Mouse (Mus musculus) testis, adult 2 months (tissue): Measurements from ENCODE around the gene Rabgef1.

Source experiments
- CTCF ChIP-seq: fragments of 200-500 bp; IDR thresholded peaks from 2 replicates; pipeline ENCODE4 v1.5.1; 2012; ENCODE audit warnings: low read depth, mild to moderate bottlenecking, inconsistent platforms, low read length, moderate library complexity; ENCODE audit not compliant: control insufficient read depth, insufficient read depth, insufficient replicate concordance
- POLR2A ChIP-seq: fragments of 200-500 bp; IDR thresholded peaks from 2 replicates; pipeline ENCODE4 v1.6.1; 2012; ENCODE audit warnings: low read depth, mild to moderate bottlenecking, inconsistent platforms, low read length, moderate library complexity; ENCODE audit not compliant: control insufficient read depth

- TF ChIP-seq CTCF (peak; percentile 19; the same call in 1 of the 2 replicates), POLR2A (peak; percentile 97)
Measured at GRCm38 (mm10) chr5:130144334-130145312, 27.0 kb upstream of the Rabgef1 start, which contains the start of gene Kctd7.
